Mouse (Mus musculus) lung, postnatal 0 days (tissue): Measurements from ENCODE around the gene Map3k6.

Experiments
- CTCF ChIP-seq: IDR thresholded peaks from 2 replicates; pipeline ENCODE4 v1.5.1; 2016; ENCODE audit warnings: antibody characterized with exemption, mild to moderate bottlenecking
- EP300 ChIP-seq: IDR thresholded peaks from 2 replicates; pipeline ENCODE4 v1.6.1; 2016; ENCODE audit warnings: antibody characterized with exemption, mild to moderate bottlenecking, control low read depth

GRCm38 (mm10) chr4:133200343-133200742 lies 40.3 kb upstream of the Map3k6 start:
- no peak for TF ChIP-seq CTCF
- TF ChIP-seq EP300, result no peak
